Mouse (Mus musculus): ENCODE measurements around the gene Zbtb21. TPM values are rescaled to one million over a fixed set of nuclear protein-coding genes. Genes with fewer than 3 reads are reported as not detected.
A peak's percentile ranks its signal among the peaks of the same experiment; 100 is the strongest.
"Not testable (repeated sequence)": the region's sequence is repeated elsewhere in the genome, so short reads cannot be mapped to it uniquely, and the experiment has no call there.

Zbtb21 gene
- 14.4 and 15.2 TPM in 2 replicates for polyA plus RNA-seq (2014; fragmentation: Nextera tagmentation; extraction: Ambion mirVana)

GRCm38 (mm10) chr16:97962151-97962948 is at the start of gene Zbtb21, which contains the start of gene C2cd2:
Zbtb21 (minus strand) TSS chr16:97962622.
C2cd2 (minus strand) TSS chr16:97962598.
- peak; percentile 99 for ATAC-seq (replicated peaks; ENCODE audit: low FRiP score)
- H3K4me2 ChIP-seq (ENCODE audit: low read depth, low read length, severe bottlenecking): peak within 1 kb of the TSS; percentile 52
- peak within 1 kb of the TSS; percentile 93 for H3K9ac ChIP-seq (ENCODE audit: low read length)

GRCm38 (mm10) chr16:97997383-97997731 is 34.9 kb upstream of the Zbtb21 start:
- not testable (repeated sequence) for ATAC-seq (replicated peaks; ENCODE audit: low FRiP score); H3K9me3 ChIP-seq (ENCODE audit: control insufficient read depth, low read length); DNase-seq (ENCODE audit: low spot score); H3K27me3 ChIP-seq (ENCODE audit: control insufficient read depth, insufficient read depth, low read length); H3K36me3 ChIP-seq (ENCODE audit: control insufficient read depth, insufficient read depth, low read length); H3K4me1 ChIP-seq (replicated peaks; ENCODE audit: control insufficient read depth, insufficient read depth, low read length); H3K27ac ChIP-seq (ENCODE audit: low read depth, low read length)
- Histone ChIP-seq H3K4me2 (ENCODE audit: low read depth, low read length, severe bottlenecking) (peak overlapping the region; percentile 65), H3K9ac (ENCODE audit: low read length) (peak overlapping the region; percentile 56), H3K4me3 (ENCODE audit: low read depth, low read length) (peak overlapping the region; percentile 49)
- under 1% methylated on average over 8 of the region's 8 CpGs for WGBS

More at GRCm38 (mm10) chr16:97962151-97962948, at the start of gene Zbtb21, which contains the start of gene C2cd2:
- peak within 1 kb of the TSS; percentile 86 for H3K27ac ChIP-seq (ENCODE audit: low read depth, low read length)
- H3K4me3 ChIP-seq (ENCODE audit: low read depth, low read length): peak within 1 kb of the TSS; percentile 77
- WGBS: under 1% methylated on average over 78 of the region's 78 CpGs
- no peaks in the 10 kb centered on the region for H3K4me1 ChIP-seq (replicated peaks; ENCODE audit: control insufficient read depth, insufficient read depth, low read length)
- H3K36me3 ChIP-seq (ENCODE audit: control insufficient read depth, insufficient read depth, low read length): no peaks in the 10 kb centered on the region
- no peaks in the 10 kb centered on the region for H3K9me3 ChIP-seq (ENCODE audit: control insufficient read depth, low read length)
- no peaks in the 10 kb centered on the region for H3K27me3 ChIP-seq (ENCODE audit: control insufficient read depth, insufficient read depth, low read length)
- peak; percentile 98 for DNase-seq (ENCODE audit: low spot score)

- H3K36me3 ChIP-seq (ENCODE audit: control insufficient read depth, insufficient read depth, low read length): peaks cover 3% of the 10 kb centered on the region; the same call in 1 of the 2 replicates
- peak within 1 kb of the TSS; percentile 57 for H3K9ac ChIP-seq (ENCODE audit: low read length)
- WGBS: 2% methylated on average over 22 of the region's 22 CpGs
- peak within 1 kb of the TSS; percentile 65 for H3K4me2 ChIP-seq (ENCODE audit: low read depth, low read length, severe bottlenecking)
- H3K27ac ChIP-seq (ENCODE audit: low read depth, low read length): no peak within 1 kb of the TSS
- ATAC-seq (replicated peaks; ENCODE audit: low FRiP score) (peak; percentile 99), DNase-seq (ENCODE audit: low spot score) (peak; percentile 88)
- no peaks in the 10 kb centered on the region for H3K27me3 ChIP-seq (ENCODE audit: control insufficient read depth, insufficient read depth, low read length)
- peak within 1 kb of the TSS; percentile 49 for H3K4me3 ChIP-seq (ENCODE audit: low read depth, low read length)
- H3K4me1 ChIP-seq (replicated peaks; ENCODE audit: control insufficient read depth, insufficient read depth, low read length): no peaks in the 10 kb centered on the region
- H3K9me3 ChIP-seq (ENCODE audit: control insufficient read depth, low read length): no peaks in the 10 kb centered on the region
Observed at GRCm38 (mm10) chr16:97996616-97997382, 34.4 kb upstream of the Zbtb21 start, which contains the start of gene B230307C23Rik. B230307C23Rik (plus strand) TSS chr16:97997315.

- 21% methylated on average over 1 of the region's 1 CpGs for WGBS
- Histone ChIP-seq H3K27me3 (ENCODE audit: control insufficient read depth, insufficient read depth, low read length) (no peaks in the 10 kb centered on the region), H3K36me3 (ENCODE audit: control insufficient read depth, insufficient read depth, low read length) (peaks cover 3% of the 10 kb centered on the region; the same call in 1 of the 2 replicates), H3K4me2 (ENCODE audit: low read depth, low read length, severe bottlenecking) (peak overlapping the region; percentile 65; the same call in 1 of the 2 replicates), H3K4me1 (replicated peaks; ENCODE audit: control insufficient read depth, insufficient read depth, low read length) (no peaks in the 10 kb centered on the region), H3K27ac (ENCODE audit: low read depth, low read length) (no peak overlapping the region), H3K9ac (ENCODE audit: low read length) (no peak overlapping the region; the same call in 1 of the 2 replicates), H3K9me3 (ENCODE audit: control insufficient read depth, low read length) (no peaks in the 10 kb centered on the region), H3K4me3 (ENCODE audit: low read depth, low read length) (peak overlapping the region; percentile 49; the same call in 1 of the 2 replicates)
- ATAC-seq (replicated peaks; ENCODE audit: low FRiP score) (no peak), DNase-seq (ENCODE audit: low spot score) (no peak)
Observed at GRCm38 (mm10) chr16:97995849-97996615, 33.6 kb upstream of the Zbtb21 start.

GRCm38 (mm10) chr16:97992477-97992876 is 30.1 kb upstream of the Zbtb21 start:
- not testable (repeated sequence) for H3K36me3 ChIP-seq (ENCODE audit: control insufficient read depth, insufficient read depth, low read length); DNase-seq (ENCODE audit: low spot score); H3K4me3 ChIP-seq (ENCODE audit: low read depth, low read length); ATAC-seq (replicated peaks; ENCODE audit: low FRiP score); H3K4me1 ChIP-seq (replicated peaks; ENCODE audit: control insufficient read depth, insufficient read depth, low read length); H3K4me2 ChIP-seq (ENCODE audit: low read depth, low read length, severe bottlenecking); H3K27me3 ChIP-seq (ENCODE audit: control insufficient read depth, insufficient read depth, low read length); H3K9me3 ChIP-seq (ENCODE audit: control insufficient read depth, low read length); H3K9ac ChIP-seq (ENCODE audit: low read length); H3K27ac ChIP-seq (ENCODE audit: low read depth, low read length)
- WGBS: 85% methylated on average over 3 of the region's 3 CpGs

GRCm38 (mm10) chr16:97991517-97991916 is 29.1 kb upstream of the Zbtb21 start:
- no peak overlapping the region for H3K4me2 ChIP-seq (ENCODE audit: low read depth, low read length, severe bottlenecking)
- ATAC-seq (replicated peaks; ENCODE audit: low FRiP score) (no peak), DNase-seq (ENCODE audit: low spot score) (no peak)
- H3K27me3 ChIP-seq (ENCODE audit: control insufficient read depth, insufficient read depth, low read length): no peaks in the 10 kb centered on the region
- H3K9ac ChIP-seq (ENCODE audit: low read length): no peak overlapping the region
- H3K4me3 ChIP-seq (ENCODE audit: low read depth, low read length): no peak overlapping the region
- no peaks in the 10 kb centered on the region for H3K36me3 ChIP-seq (ENCODE audit: control insufficient read depth, insufficient read depth, low read length)
- no peaks in the 10 kb centered on the region for H3K9me3 ChIP-seq (ENCODE audit: control insufficient read depth, low read length)
- no peaks in the 10 kb centered on the region for H3K4me1 ChIP-seq (replicated peaks; ENCODE audit: control insufficient read depth, insufficient read depth, low read length)
- WGBS: 73% methylated on average over 2 of the region's 2 CpGs
- H3K27ac ChIP-seq (ENCODE audit: low read depth, low read length): no peak overlapping the region

- Histone ChIP-seq H3K27me3 (ENCODE audit: control insufficient read depth, insufficient read depth, low read length) (no peaks in the 10 kb centered on the region), H3K4me3 (ENCODE audit: low read depth, low read length) (no peak overlapping the region), H3K27ac (ENCODE audit: low read depth, low read length) (no peak overlapping the region), H3K9me3 (ENCODE audit: control insufficient read depth, low read length) (no peaks in the 10 kb centered on the region), H3K9ac (ENCODE audit: low read length) (no peak overlapping the region), H3K36me3 (ENCODE audit: control insufficient read depth, insufficient read depth, low read length) (no peaks in the 10 kb centered on the region), H3K4me1 (replicated peaks; ENCODE audit: control insufficient read depth, insufficient read depth, low read length) (no peaks in the 10 kb centered on the region), H3K4me2 (ENCODE audit: low read depth, low read length, severe bottlenecking) (no peak overlapping the region)
- 35% methylated on average over 5 of the region's 5 CpGs for WGBS
- no peak for ATAC-seq (replicated peaks; ENCODE audit: low FRiP score)
- DNase-seq (ENCODE audit: low spot score): no peak
Observed at GRCm38 (mm10) chr16:97984589-97984988, 22.2 kb upstream of the Zbtb21 start.

- no peak overlapping the region for H3K27ac ChIP-seq (ENCODE audit: low read depth, low read length)
- no peaks in the 10 kb centered on the region for H3K27me3 ChIP-seq (ENCODE audit: control insufficient read depth, insufficient read depth, low read length)
- no peaks in the 10 kb centered on the region for H3K36me3 ChIP-seq (ENCODE audit: control insufficient read depth, insufficient read depth, low read length)
- H3K4me3 ChIP-seq (ENCODE audit: low read depth, low read length): no peak overlapping the region
- 88% methylated on average over 1 of the region's 1 CpGs for WGBS
- no peaks in the 10 kb centered on the region for H3K9me3 ChIP-seq (ENCODE audit: control insufficient read depth, low read length)
- DNase-seq (ENCODE audit: low spot score) (no peak), ATAC-seq (replicated peaks; ENCODE audit: low FRiP score) (no peak)
- H3K9ac ChIP-seq (ENCODE audit: low read length): no peak overlapping the region
- H3K4me2 ChIP-seq (ENCODE audit: low read depth, low read length, severe bottlenecking): no peak overlapping the region
- no peaks in the 10 kb centered on the region for H3K4me1 ChIP-seq (replicated peaks; ENCODE audit: control insufficient read depth, insufficient read depth, low read length)
Observed at GRCm38 (mm10) chr16:97981362-97981761, 18.9 kb upstream of the Zbtb21 start.

Measured in forebrain, embryonic 11.5 days (tissue).